Mouse (Mus musculus): ENCODE data around the gene Luzp4. TPM values are rescaled to one million over a fixed set of nuclear protein-coding genes. Genes with fewer than 3 reads are reported as not detected.
"Not testable (repeated sequence)": the region's sequence is repeated elsewhere in the genome, so short reads cannot be mapped to it uniquely, and the experiment has no call there.

Gene Luzp4
- not detected for total RNA-seq (2021)
- long read RNA-seq, experiment 1: 0 reads
- long read RNA-seq, experiment 2: 0 reads

GRCm38 (mm10) chrX:148857340-148857739 is at the start of gene Luzp4:
Luzp4 (plus strand) TSS chrX:148857640.
- not testable (repeated sequence) for DNase-seq

- DNase-seq: not testable (repeated sequence)
Observed at GRCm38 (mm10) chrX:148841801-148842200, 15.6 kb upstream of the Luzp4 start.

Other genes with a start within 250 kb of the Luzp4 start
- gene Gm8334, start 242.5 kb upstream of the Luzp4 start, total RNA-seq (2021): not detected
- not detected for gene Gm15127, start 194.0 kb upstream of the Luzp4 start, total RNA-seq (2021)
- gene Ott, start 216.6 kb downstream of the Luzp4 start, total RNA-seq (2021): not detected